Mouse (Mus musculus): ENCODE measurements around the gene Cyb561d1.
A peak's percentile ranks its signal among the peaks of the same experiment; 100 is the strongest.

Gene Cyb561d1

DNA sequence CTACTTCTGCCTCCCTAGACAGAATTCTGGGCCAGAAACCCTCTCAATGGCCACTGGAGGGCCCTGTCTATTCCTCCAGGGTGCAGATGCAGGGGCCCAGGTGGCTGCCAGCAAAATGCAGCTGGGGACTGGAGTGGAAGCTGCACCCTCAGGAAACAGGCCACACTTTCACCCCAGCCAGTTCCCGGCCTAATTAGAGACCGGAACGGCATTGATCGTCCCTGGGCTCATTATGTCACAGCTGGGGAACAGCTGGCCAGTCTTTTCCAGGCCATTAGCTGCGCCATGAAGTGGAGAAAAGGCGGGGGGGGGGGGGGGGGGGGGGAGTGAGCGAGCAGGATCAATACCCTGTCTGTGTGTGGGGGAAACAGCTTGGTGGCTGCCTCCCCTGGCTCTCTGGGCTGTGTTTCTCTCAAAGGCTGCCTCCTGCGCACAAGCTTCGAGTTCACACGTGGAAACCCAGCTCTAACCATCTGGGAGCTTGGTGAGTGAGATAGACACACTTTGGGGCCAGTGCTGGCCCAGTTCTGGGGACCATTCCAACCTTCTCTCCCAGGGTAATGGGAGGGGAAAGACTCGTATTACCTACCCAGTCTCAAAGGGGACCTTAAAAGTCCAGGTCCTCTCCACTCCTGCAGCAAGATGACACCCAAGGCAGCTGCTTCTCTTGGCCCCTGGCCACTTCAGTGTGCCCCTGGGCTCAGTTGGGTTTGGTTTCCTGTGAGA lies 34.4 kb downstream of the Cyb561d1 start:
- DNase-seq (ENCODE audit: low read depth) = no peak

DNA sequence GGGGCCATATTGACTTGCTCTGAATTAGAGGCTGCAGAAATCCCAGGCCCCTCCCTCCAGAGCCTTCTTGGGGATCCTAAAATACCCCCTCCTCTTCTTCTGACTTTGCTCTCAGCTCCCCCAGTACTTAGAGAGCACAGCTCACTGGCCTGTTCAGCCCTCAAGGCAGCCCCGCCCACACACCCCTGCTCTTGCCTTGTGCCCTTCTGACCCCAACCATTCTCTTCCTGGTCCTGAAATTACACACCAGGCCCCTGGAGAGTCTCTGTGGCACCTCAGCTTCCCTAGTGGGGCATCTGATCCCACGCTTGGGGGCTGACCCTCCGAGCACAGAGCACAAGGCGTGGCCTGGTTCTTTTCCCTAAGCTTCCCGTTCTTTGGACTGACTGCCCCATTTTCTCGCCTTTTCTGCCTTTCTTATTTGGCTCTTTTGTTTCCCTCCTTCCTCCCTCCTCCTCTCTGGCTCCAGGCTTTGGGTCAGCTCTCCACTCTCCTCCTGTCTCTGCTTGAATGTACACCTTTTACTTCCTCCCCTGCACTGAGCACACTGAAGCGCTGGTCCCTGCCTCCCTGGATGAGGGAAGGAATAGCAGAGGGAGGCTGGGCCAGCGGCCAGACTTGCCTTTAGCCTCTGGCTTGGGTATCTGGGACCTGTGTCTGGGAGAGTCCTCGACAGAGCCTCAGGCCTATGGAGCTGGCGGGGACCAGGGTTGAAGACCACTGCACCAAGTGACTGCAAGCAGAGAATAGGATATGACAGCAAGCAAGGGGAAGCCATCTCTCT lies 35.3 kb downstream of the Cyb561d1 start:
- DNase-seq (ENCODE audit: low read depth) = no peak

DNA sequence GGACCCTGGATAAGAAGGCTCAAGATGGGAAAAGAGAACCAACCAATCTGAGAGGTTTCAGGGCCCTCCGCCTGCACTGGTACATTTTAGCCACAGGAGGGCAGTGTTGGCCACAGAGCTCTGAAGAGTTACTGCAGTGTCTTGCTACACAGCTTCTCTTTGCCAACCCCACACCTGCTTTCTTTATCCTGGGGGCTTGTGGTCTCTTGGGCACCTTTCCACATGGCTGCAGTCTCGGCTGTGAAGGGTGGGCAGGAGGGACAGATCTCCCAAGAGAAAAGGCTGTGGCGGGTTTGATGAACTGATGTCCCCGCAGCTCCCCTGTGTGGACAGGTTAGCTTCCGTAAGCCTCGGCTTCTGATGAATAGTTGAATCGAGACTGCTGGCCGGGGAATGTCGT lies 36.2 kb downstream of the Cyb561d1 start:
- DNase-seq (ENCODE audit: low read depth) = peak; percentile 83

DNA sequence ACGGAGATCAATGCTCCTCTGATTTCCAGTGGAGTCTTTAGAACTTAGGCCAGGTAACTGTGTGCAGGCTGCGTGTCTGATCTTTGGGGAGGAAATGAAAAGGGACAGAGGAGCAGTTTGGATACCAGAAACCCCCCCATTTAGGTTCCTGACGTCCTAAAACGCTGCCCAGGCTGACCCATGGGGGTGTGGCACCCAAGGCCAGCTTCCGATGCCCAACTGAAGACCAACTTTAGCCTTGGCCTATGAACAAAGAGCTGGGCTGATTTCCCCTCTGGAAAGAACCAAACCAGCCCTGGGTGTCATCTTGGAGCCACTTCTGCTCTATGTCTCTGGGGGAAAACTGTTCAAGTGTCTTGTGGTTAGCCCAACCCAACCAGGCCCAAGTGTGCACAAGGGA lies 36.9 kb downstream of the Cyb561d1 start:
- DNase-seq (ENCODE audit: low read depth) = no peak

DNA sequence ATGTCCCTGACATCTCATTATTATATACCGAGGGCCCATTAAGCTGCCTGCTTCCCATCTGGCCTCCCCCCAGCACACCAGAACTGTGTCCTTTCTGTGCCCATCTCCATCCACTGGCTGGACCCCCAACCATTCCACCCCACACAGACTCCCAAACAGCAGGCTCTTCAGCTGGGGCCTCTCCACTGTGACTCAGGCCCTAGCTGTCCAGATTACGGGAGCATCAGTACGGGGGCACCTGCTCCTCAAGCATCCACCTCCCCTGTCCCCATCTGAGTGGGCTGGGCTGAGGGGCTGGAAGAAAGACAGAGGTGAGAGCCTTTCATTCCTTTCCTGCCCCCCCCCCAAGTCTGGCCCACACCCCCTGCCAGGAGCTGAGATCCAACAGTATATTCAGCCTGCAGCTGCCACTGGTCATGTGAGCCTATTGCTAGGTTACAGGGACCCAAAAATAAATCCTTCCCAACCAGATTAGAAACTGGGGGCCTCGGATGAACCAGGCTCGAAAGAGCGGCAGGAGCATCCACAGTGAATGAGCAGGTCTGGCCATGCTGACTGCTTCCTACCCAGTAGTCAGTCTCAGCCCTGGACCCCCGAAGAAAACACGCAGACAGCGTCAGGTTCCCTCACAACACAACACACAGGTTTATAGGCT lies 42.5 kb downstream of the Cyb561d1 start:
- no peak for DNase-seq (ENCODE audit: low read depth)

DNA sequence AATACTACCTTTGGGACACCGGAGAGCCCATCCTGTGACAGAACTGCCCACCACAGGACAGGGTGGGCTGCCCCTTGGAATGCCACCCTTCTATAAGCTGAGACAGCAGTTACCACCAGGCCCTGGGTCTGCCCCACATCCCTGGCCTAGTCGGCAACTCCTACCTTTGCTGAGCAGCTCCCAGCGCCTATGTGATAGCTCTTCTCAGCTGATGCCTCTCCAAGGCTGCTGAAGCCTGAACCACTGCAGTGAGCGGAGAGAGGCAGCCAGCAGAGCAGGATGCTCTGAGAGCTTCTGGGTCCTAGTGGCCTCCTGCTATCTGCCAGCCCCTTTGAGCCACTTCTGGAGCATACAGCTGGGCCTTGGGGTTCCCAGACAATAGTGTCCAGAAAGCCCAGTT lies 46.4 kb downstream of the Cyb561d1 start, which contains the start of gene Gpr61:
Gene Gpr61, minus strand, starts transcription at position 227 of the 400 bp plus-strand sequence.
- no peak for DNase-seq (ENCODE audit: low read depth)

DNA sequence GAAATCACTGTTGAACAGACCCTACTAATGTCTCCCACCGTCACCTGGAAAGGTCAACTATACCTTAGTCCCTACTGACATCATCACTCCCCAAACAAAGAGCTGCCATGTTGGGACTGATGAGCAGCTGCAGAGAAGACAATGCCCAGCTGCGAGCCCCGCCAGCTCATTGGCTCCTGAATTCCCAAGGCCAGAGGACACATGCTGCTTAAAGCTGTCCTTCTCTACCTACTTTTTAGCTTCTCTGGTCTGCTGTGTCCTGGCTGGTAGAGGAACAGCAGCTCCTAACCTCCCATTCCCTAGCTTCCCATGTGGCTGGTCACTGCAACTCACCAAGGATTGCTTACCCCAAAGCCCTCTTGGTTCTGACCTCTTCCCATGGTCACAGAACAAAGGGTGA lies 48.7 kb downstream of the Cyb561d1 start:
- DNase-seq (ENCODE audit: low read depth) = no peak

DNA sequence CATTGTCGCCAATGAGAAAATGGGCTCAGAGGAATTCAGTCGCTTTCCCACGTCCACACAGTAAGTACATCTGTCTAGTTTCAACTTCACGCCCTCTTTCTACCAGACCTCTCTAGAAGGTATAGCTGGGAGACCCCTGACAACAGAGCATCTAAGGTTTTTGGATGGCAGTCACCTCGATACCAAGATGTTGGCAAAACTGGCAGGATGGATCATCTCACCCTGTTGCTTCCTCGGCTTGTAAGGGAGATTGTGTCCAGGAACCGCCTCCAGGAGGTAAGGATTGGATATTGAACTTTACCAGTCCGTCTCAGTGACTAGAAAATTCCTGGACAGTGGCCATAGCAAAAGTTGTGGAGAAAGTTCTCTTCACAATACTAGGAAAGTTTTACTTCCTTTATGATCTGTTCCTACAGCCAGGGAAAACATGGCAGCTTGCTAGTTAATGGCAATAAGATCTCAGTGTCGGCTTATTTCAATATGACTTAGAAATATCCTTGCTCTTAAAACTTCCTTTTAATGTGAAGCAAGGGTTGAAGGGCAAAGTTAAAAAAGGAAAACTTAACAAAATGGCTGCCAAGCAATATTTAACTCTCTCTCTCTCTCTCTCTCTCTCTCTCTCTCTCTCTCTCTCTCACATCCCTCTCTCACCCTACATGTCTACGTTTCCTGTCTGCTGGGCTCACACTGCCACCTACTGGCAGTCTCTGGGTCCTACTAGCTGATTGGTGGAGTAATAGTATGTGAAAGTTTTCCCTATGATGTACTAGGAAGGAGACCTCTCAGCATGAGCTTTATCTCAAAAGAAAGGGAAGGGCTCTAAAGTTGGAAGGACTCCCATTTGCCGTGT lies 53.4 kb downstream of the Cyb561d1 start:
- DNase-seq (ENCODE audit: low read depth) = peak; percentile 96

DNA sequence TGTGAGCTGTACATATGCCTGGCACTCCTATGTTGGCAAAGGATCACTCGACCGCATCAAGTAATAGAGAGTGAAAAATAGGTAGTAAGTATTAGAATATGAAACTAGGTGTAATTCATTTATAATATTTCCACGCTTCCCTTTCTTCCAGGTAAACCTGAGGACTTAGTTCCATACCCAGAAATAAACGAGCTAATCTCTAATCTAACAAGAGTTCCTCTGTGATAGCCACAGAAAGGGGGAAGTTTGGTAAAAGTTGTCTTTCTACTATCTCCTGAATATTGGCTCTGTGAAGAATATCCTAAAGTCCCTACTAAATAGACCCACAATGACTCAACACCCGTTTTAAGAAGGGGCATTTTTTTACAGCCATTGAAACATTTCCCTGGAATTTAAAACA lies 54.3 kb downstream of the Cyb561d1 start:
- DNase-seq (ENCODE audit: low read depth) = peak; percentile 33
